Mouse (Mus musculus) heart, postnatal 4 days (tissue): ENCODE data around the gene Lrrc39. TPM values are rescaled to one million over a fixed set of nuclear protein-coding genes. Genes with fewer than 3 reads are reported as not detected.

Source experiments
- DNase-seq: peaks from one replicate; pipeline ENCODE4 v3.0.0; 2021
- total RNA-seq, 2 experiments: library from RNA; stranded (reverse); gene quantifications; 2 replicates each; pipeline ENCODE4 v1.2.3; 2021

The Lrrc39 gene
- total RNA-seq, 2 experiments from 2014 or later: 65.9 to 67.2 TPM

DNA sequence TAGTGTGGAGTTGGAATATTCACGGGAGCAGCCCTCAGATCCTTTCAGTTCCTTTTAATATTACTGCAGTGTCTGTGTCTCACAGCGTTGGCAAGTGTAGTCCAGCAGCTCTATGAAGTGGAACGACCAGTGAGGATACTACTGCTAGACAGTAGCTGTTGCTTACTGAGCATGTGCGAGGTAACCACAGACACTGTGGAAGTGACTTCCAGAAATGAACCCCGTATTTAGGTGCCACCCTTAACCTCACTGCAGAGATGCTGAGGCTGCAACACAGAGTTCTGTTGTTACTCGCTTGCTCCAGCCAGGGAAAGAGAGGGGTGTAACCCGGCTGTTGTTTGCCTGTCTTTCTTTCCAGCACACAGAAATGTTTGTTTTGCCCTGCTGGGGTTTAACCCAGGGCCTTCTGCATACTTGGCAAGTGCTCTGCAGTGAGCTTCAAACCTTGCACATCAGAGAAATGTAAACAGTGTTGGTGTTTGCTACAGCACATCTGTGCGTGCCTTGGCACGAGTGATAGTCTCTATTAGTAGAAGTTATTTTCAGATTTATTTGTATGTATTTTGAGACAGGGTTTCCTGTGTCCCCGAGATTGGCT, 51.6 kb downstream of the Lrrc39 start, which contains the start of gene Trmt13:
Gene Trmt13 (minus strand): TSS at position 293 of the 598 bp plus-strand sequence.
- DNase-seq: no peak

DNA sequence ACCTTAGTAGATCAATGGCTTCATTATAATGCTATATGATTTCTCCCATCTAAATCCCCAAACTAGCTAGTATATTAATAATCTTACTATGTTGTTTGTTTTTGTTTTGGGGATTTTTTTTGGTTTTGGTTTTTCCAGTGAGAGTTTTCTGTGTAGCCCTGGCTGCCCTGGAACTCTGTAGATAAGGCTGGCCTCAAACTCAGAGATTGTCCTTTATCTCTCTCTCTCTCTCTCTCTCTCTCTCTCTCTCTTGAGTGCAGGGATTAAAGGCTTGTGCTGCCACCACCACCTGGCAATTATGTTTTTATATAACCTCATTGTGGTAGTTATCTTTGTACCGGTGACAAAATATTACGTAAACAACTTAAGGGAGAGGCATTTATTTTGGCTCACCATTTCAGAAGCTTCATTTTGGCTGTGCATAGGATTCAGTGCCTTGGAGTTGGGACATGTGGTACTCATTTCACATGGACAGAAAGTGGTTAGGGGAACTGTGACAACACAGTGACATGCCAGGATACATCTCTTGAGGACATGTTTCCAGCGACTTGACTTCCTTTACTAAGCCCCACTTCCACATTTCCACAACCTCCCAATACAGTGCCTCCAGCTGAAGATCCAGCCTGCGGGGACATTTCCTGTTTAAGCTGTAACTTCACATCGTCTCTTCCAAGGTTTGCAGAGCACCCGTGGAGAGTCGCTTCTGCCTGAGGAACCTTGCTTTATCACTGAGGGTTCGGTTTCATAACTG, 52.7 kb downstream of the Lrrc39 start:
- DNase-seq: no peak

DNA sequence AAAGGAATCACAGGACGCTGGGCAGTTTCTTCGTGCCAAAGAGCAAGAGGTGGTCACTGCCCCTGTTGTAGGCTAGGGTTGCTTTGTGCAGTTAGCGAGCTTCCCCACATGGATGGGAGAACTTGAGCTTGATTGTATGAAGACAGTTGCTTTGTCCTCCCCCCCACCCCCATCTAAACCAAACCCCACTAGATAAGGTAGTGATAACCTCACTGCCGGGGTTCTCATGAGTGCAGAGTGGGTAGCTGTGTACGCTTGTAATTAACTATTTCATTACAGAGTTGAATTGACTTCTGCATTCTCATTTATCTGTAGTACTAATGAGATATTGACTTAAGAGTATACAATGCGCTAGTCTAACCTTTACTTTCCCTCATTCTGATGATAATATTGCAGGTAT, 56.1 kb downstream of the Lrrc39 start:
- no peak for DNase-seq

DNA sequence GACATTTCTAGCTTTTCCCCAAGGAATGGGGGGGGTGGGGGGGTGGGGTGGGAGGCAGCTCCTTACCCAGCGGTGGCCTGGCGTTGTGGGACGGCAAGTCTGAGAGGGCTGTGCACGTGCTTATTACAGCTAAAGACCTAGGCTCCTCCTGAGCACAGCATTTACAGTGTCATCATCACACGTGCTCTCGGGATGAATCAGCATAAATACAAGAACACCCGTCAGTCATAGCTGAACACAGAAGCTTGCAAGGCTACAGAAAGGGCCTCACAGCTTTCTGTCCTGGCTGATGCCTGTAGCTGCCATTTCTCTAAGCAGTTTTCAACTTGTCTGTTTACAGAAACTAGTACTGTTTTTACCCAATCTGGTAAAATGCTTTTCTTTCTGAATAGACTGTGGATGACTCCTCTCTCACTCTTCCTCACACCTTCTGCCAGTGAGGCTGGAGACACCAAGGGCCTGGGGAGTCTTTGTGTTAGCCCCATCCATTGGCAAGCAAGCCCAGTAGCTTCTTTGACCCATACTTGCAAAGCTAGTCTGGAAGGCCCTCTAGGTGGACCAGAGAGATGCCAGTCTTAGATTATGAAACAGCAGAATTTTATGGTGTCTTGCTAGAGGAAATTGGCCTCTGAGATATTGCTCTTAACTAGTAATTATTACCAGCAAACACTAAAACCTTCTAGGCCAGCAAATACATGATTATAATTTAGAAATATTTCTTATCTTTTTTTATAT, 58.0 kb downstream of the Lrrc39 start:
- DNase-seq: no peak

DNA sequence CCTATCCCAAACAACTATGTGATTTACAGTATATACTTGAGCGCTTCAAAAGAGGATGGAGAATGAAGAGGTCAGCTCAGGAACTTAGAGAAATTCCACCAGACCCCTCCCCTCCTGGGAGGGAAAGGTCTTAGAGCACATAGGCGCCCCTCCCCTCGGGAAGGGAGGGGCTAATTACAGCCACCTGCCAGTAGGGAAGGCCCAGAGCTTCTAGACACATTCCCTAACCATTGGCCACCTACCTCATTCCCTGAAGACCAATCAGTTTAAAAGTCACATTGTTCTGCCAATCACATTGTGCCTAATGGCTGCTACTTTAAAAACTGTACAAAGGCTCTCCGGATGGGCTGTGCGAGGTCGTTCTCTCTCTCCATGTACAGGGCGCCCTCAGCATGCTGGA, 59.9 kb downstream of the Lrrc39 start:
- no peak for DNase-seq

DNA sequence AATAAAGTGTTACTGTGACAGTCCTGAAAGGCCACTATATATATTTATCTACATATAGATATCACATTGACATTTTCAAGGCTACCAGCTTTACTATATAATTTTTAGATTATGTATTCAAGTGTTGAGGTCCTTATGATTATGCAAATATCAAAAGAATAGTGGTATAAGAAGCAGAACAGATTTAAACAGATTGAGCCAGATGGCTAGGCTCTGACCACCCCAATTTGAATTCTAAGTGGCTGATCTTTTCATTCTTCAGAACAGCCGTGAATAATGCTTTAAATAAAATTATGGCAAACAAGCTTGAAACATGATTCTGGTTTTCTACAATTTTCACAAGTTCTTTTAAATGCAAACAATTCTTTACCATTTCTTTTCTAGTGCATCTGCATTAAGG, 68.7 kb downstream of the Lrrc39 start:
- no peak for DNase-seq

Other genes starting within 250 kb of the Lrrc39 start
- 1 to 10 TPM; 5.3 to 5.8 TPM for gene Cdc14a, start 138.9 kb upstream of the Lrrc39 start, total RNA-seq
- 10 to 100 TPM; 30.7 to 34.1 TPM for gene Rtca, start 54.8 kb upstream of the Lrrc39 start, total RNA-seq
- 10 to 100 TPM; 22.4 to 22.6 TPM for gene Dbt, start 49.9 kb upstream of the Lrrc39 start, total RNA-seq
- gene Sass6, start 32.0 kb downstream of the Lrrc39 start, total RNA-seq: 1 to 10 TPM; 9.3 to 10.0 TPM
- 1 to 10 TPM; 7.1 to 9.0 TPM for gene Trmt13, start 51.6 kb downstream of the Lrrc39 start, total RNA-seq
- gene Mfsd14a, start 99.7 kb downstream of the Lrrc39 start, total RNA-seq: 10 to 100 TPM; 33.5 to 33.6 TPM
- gene Gm43191, start 118.3 kb downstream of the Lrrc39 start, total RNA-seq: 1 to 10 TPM in 1 of 2 experiments, not detected in 1; 1.8 TPM
- gene Slc35a3, start 149.9 kb downstream of the Lrrc39 start, total RNA-seq: 10 to 100 TPM; 23.7 to 25.8 TPM
- 100 to 1,000 TPM; 134 to 148 TPM for gene Agl, start 245.2 kb downstream of the Lrrc39 start, total RNA-seq